Mouse (Mus musculus) forelimb bud, embryonic 11.5 days (tissue): ENCODE data around the gene Olfr1012.
"Not testable (repeated sequence)": the region's sequence is repeated elsewhere in the genome, so short reads cannot be mapped to it uniquely, and the experiment has no call there.

Experiments used
- DNase-seq: peaks from one replicate; pipeline ENCODE4 v3.0.0-alpha.2; 2012; ENCODE audit warnings: low read depth, low spot score

Gene Olfr1012

GRCm38 (mm10) chr2:85762666-85763065 is at the start of gene Olfr1012:
TSS of gene Olfr1012 (minus strand) at chr2:85762766.
- DNase-seq: no peak

- DNase-seq: peak; percentile 13
Measured at GRCm38 (mm10) chr2:85804501-85804900, 41.9 kb upstream of the Olfr1012 start.

- DNase-seq: no peak
Measured at GRCm38 (mm10) chr2:85802444-85802843, 39.9 kb upstream of the Olfr1012 start, which contains the start of gene Olfr1016. TSS of gene Olfr1016 (minus strand) at chr2:85802544.

- no peak for DNase-seq
Measured at GRCm38 (mm10) chr2:85792331-85792730, 29.8 kb upstream of the Olfr1012 start.

GRCm38 (mm10) chr2:85781717-85782116 is 19.2 kb upstream of the Olfr1012 start, which contains the start of gene Olfr1015:
TSS of gene Olfr1015 (plus strand) at chr2:85782017.
- DNase-seq: no peak

GRCm38 (mm10) chr2:85772413-85772812 is 9.8 kb upstream of the Olfr1012 start, which contains the start of gene Olfr1014:
TSS of gene Olfr1014 (plus strand) at chr2:85772713.
- DNase-seq: no peak

- no peak for DNase-seq
Measured at GRCm38 (mm10) chr2:85766798-85767197, 4.2 kb upstream of the Olfr1012 start, which contains the start of gene Olfr1013. TSS of gene Olfr1013 (plus strand) at chr2:85767098.

GRCm38 (mm10) chr2:85753822-85754221 is 8.7 kb downstream of the Olfr1012 start:
- DNase-seq: no peak

GRCm38 (mm10) chr2:85725793-85726192 is 36.8 kb downstream of the Olfr1012 start:
- peak; percentile 28 for DNase-seq

GRCm38 (mm10) chr2:85715119-85715518 is 47.4 kb downstream of the Olfr1012 start, which contains the start of gene Olfr1009:
TSS of gene Olfr1009 (plus strand) at chr2:85715419.
- no peak for DNase-seq

GRCm38 (mm10) chr2:85711159-85711558 is 51.4 kb downstream of the Olfr1012 start:
- no peak for DNase-seq

- not testable (repeated sequence) for DNase-seq
Measured at GRCm38 (mm10) chr2:85710680-85711079, 51.9 kb downstream of the Olfr1012 start.
